In genomic region chr13:51902482-51903285, GRCm38 (mm10) we compare ENCODE assay signal across 8 mouse cellular contexts. TPM values are rescaled to one million over a fixed set of nuclear protein-coding genes. Genes with fewer than 3 reads are reported as not detected.
DNase-seq lines count a peak whose midpoint lies in the region; ATAC-seq lines count a peak whose summit lies in the region.

No protein-coding gene starts in this region.

- no peaks in the 10 kb centered on the region for H3K36me3 ChIP-seq in hindbrain, embryonic 12.5 days
- H3K36me3 ChIP-seq in lung, embryonic 16.5 days (ENCODE audit: control insufficient read depth, insufficient read depth, low read length): no peaks in the 10 kb centered on the region

- peak; percentile 64 for ATAC-seq in hindbrain, embryonic 12.5 days (ENCODE audit: low FRiP score)
- ATAC-seq in lung, embryonic 16.5 days (ENCODE audit: low read depth): peak; percentile 87
- no peak for ATAC-seq in monocyte, adult 5-6 weeks (replicated peaks; ENCODE audit: insufficient number of reproducible peaks, low FRiP score, low TSS enrichment, poor library complexity, severe bottlenecking)

- WGBS in hindbrain, embryonic 12.5 days: 24% methylated on average over 19 of the region's 19 CpGs
- WGBS in lung, embryonic 16.5 days: 20% methylated on average over 19 of the region's 19 CpGs

- 0 out of 2 replicates have a peak overlapping the region, but pooled peaks have one; percentile 5 for H3K4me3 ChIP-seq in hindbrain, embryonic 12.5 days
- H3K4me3 ChIP-seq in lung, embryonic 16.5 days (ENCODE audit: low read length): peak overlapping the region; percentile 16

- peak overlapping the region; percentile 32 for H3K4me2 ChIP-seq in hindbrain, embryonic 12.5 days (replicated peaks)
- H3K4me2 ChIP-seq in lung, embryonic 16.5 days (ENCODE audit: low read depth, low read length): peak overlapping the region; percentile 43

- peak; percentile 54 for DNase-seq in ZHBTc4 (ENCODE audit: low read depth, low spot score)
- DNase-seq in cerebellum, postnatal 14 days: peak; percentile 94 to 96
- DNase-seq in gastrocnemius, adult 18-20 months (ENCODE audit: low spot score): peak; percentile 91
- peak; percentile 12 for DNase-seq in layer of hippocampus, adult 9-10 months (ENCODE audit: low spot score)
- peak; percentile 41 to 52 for DNase-seq in right cerebral cortex, adult 2 months (ENCODE audit: low spot score in 2 of 2)

- H3K27ac ChIP-seq in hindbrain, embryonic 12.5 days: peak overlapping the region; percentile 79
- peak overlapping the region; percentile 94 for H3K27ac ChIP-seq in lung, embryonic 16.5 days (ENCODE audit: low read length)

- H3K9me3 ChIP-seq in hindbrain, embryonic 12.5 days (replicated peaks): no peaks in the 10 kb centered on the region
- H3K9me3 ChIP-seq in lung, embryonic 16.5 days (ENCODE audit: control insufficient read depth, low read length): no peaks in the 10 kb centered on the region

- peak overlapping the region; percentile 37; the same call in 1 of the 2 replicates for H3K9ac ChIP-seq in hindbrain, embryonic 12.5 days
- peak overlapping the region; percentile 48 for H3K9ac ChIP-seq in lung, embryonic 16.5 days (ENCODE audit: low read length)

- peaks cover 21% of the 10 kb centered on the region for H3K4me1 ChIP-seq in hindbrain, embryonic 12.5 days
- H3K4me1 ChIP-seq in lung, embryonic 16.5 days (replicated peaks; ENCODE audit: control insufficient read depth, insufficient read depth, low read length): peaks cover 24% of the 10 kb centered on the region

- H3K27me3 ChIP-seq in hindbrain, embryonic 12.5 days: peaks cover 5% of the 10 kb centered on the region
- H3K27me3 ChIP-seq in lung, embryonic 16.5 days (ENCODE audit: control insufficient read depth, insufficient read depth, low read depth, low read length): no peaks in the 10 kb centered on the region

RNA-seq across cellular contexts. Expression of gene Gadd45g, which starts 56.2 kb away (rescaled TPM):
- total RNA-seq in gastrocnemius, adult 18-20 months (2021): 100 to 1,000 TPM in 1 of 2 experiments, 10 to 100 TPM in 1; 43.0 to 114 TPM
- polyA plus RNA-seq in hindbrain, embryonic 12.5 days (2016; fragmentation: Nextera tagmentation; extraction: Ambion mirVana): 163 and 181 TPM in 2 replicates
- polyA plus RNA-seq in lung, embryonic 16.5 days (2015; fragmentation: Nextera tagmentation; extraction: Ambion mirVana): 74.4 and 92.3 TPM in 2 replicates
- 17.5 to 34.3 TPM (median 24.0 TPM) in 3 replicates for total RNA-seq in monocyte, adult 5-6 weeks (2017)

Comparison
In these comparisons a context has a peak if more than half of its experiments do, and no peak if none do; other contexts are left out.
1. DNase-seq: peak in every context shown above with its lines; median percentile 95 in cerebellum, postnatal 14 days; 91 in gastrocnemius, adult 18-20 months; 54 in ZHBTc4; 46 in right cerebral cortex, adult 2 months; 12 in layer of hippocampus, adult 9-10 months.